Mouse (Mus musculus) right cerebral cortex, postnatal 36 days (tissue): ENCODE data around the gene Gm21256.
"Not testable (repeated sequence)": the region's sequence is repeated elsewhere in the genome, so short reads cannot be mapped to it uniquely, and the experiment has no call there.

Source experiments
- DNase-seq, 2 experiments: peaks; one replicate each; pipeline ENCODE4 v3.0.0; 2022; ENCODE audit warnings: low spot score in 2 of 2, mixed read lengths in 1 of 2

The Gm21256 gene

DNA sequence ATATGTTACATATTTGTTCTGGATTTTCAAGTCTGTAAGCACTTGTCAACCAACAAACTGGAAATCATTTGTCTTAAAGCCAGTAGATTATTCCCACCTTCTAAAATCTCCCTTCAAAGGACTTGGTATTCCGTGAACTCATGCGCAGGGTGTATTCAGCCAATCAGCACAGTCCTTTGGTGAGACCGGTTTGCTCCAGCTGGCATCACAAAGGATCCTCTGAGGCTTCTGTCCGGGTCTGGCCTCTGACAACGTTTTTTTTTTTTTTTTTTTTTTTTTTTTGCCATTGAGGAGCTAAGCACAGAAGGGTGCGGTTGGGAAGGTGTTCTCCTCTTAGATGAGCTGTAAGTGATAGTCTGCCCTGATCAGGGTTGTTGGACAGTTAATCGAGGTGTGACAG is at the start of gene Gm21256:
Gene Gm21256, plus strand, starts transcription at position 301 of the 400 bp plus-strand sequence.
- DNase-seq = not testable (repeated sequence)
